Mouse (Mus musculus) kidney, embryonic 15.5 days (tissue): ENCODE data around the gene Alas2. TPM values are rescaled to one million over a fixed set of nuclear protein-coding genes. Genes with fewer than 3 reads are reported as not detected.

Experiments used
- ATAC-seq: fragments of 200-750 bp; cut with Nextera tagmentation; replicated peaks from 2 replicates; pipeline ENCODE4 v1.8.0; 2017; ENCODE audit warnings: moderate TSS enrichment; ENCODE audit not compliant: low FRiP score
- H3K27ac ChIP-seq: fragments of 300-500 bp; sonication (generic); 2 replicates; pipeline ENCODE4 v1.5.1; 2015; ENCODE audit warnings: mild to moderate bottlenecking, inconsistent platforms
- H3K27me3 ChIP-seq: fragments of 300-500 bp; sonication (generic); 2 replicates; pipeline ENCODE4 v1.6.1; 2015; ENCODE audit warnings: inconsistent platforms
- H3K36me3 ChIP-seq: fragments of 300-500 bp; sonication (generic); 2 replicates; pipeline ENCODE4 v1.6.1; 2015; ENCODE audit warnings: inconsistent platforms
- H3K4me1 ChIP-seq: fragments of 300-500 bp; sonication (generic); 2 replicates; pipeline ENCODE4 v1.6.1; 2015; ENCODE audit warnings: inconsistent platforms
- H3K4me2 ChIP-seq: fragments of 300-500 bp; sonication (generic); 2 replicates; pipeline ENCODE4 v1.6.1; 2015; ENCODE audit warnings: moderate library complexity, mild to moderate bottlenecking, inconsistent platforms
- H3K4me3 ChIP-seq: fragments of 300-500 bp; sonication (generic); replicated peaks from 2 replicates; pipeline ENCODE4 v1.5.1; 2015; ENCODE audit warnings: mild to moderate bottlenecking, inconsistent platforms
- H3K9ac ChIP-seq: fragments of 300-500 bp; sonication (generic); 2 replicates; pipeline ENCODE4 v1.6.1; 2015; ENCODE audit warnings: mild to moderate bottlenecking, inconsistent platforms
- H3K9me3 ChIP-seq: fragments of 300-500 bp; sonication (generic); replicated peaks from 2 replicates; pipeline ENCODE4 v1.6.1; 2016; ENCODE audit warnings: inconsistent platforms
- WGBS: fragments of 180-500 bp; shearing (Covaris S2); methylation state at CpG from one replicate; pipeline ENCODE4 v1.1.7; 2015; ENCODE audit warnings: mixed read lengths; 5-methylcytosine and 5-hydroxymethylcytosine counted together
- polyA plus RNA-seq: library from polyadenylated mRNA; unstranded; fragments of >200 nt; fragmentation: Nextera tagmentation; extraction: Ambion mirVana; gene quantifications from 2 replicates; pipeline ENCODE4 v1.2.1, GENCODE M21; 2015

Gene Alas2
- 70.4 and 86.5 TPM in 2 replicates for polyA plus RNA-seq

- Histone ChIP-seq H3K27ac (no peak within 1 kb of the TSS), H3K9me3 (no peaks in the 10 kb centered on the region), H3K4me3 (no peak within 1 kb of the TSS), H3K27me3 (peaks cover 16% of the 10 kb centered on the region), H3K4me1 (no peaks in the 10 kb centered on the region), H3K36me3 (peaks cover 12% of the 10 kb centered on the region), H3K9ac (no peak within 1 kb of the TSS), H3K4me2 (no peak within 1 kb of the TSS)
- no peak for ATAC-seq
- WGBS: 42% methylated on average over 5 of the region's 5 CpGs
Measured at GRCm38 (mm10) chrX:150547239-150547638, at the start of gene Alas2. Gene Alas2, plus strand, starts transcription at chrX:150547375.

- Histone ChIP-seq H3K27me3 (0 out of 2 replicates have a peak, but pooled peaks cover 2% of the 10 kb centered on the region), H3K9me3 (no peaks in the 10 kb centered on the region), H3K27ac (no peak overlapping the region), H3K4me3 (no peak overlapping the region), H3K9ac (no peak overlapping the region), H3K4me2 (no peak overlapping the region), H3K4me1 (no peaks in the 10 kb centered on the region), H3K36me3 (no peaks in the 10 kb centered on the region)
- WGBS: 93% methylated on average over 6 of the region's 6 CpGs
- ATAC-seq: no peak
Measured at GRCm38 (mm10) chrX:150508696-150509095, 38.5 kb upstream of the Alas2 start.

- 0 out of 2 replicates have a peak, but pooled peaks cover 2% of the 10 kb centered on the region for H3K27me3 ChIP-seq
- no peak overlapping the region for H3K27ac ChIP-seq
- no peak overlapping the region for H3K9ac ChIP-seq
- no peaks in the 10 kb centered on the region for H3K36me3 ChIP-seq
- no peaks in the 10 kb centered on the region for H3K9me3 ChIP-seq
- no peaks in the 10 kb centered on the region for H3K4me1 ChIP-seq
- H3K4me2 ChIP-seq: no peak overlapping the region
- ATAC-seq: no peak
- no peak overlapping the region for H3K4me3 ChIP-seq
- 56% methylated on average over 4 of the region's 4 CpGs for WGBS
Measured at GRCm38 (mm10) chrX:150510631-150511030, 36.5 kb upstream of the Alas2 start.

GRCm38 (mm10) chrX:150511274-150511673, 35.9 kb upstream of the Alas2 start:
- H3K4me3 ChIP-seq: no peak overlapping the region
- H3K36me3 ChIP-seq: no peaks in the 10 kb centered on the region
- no peak overlapping the region for H3K4me2 ChIP-seq
- no peaks in the 10 kb centered on the region for H3K4me1 ChIP-seq
- no peak overlapping the region for H3K27ac ChIP-seq
- H3K9ac ChIP-seq: no peak overlapping the region
- H3K27me3 ChIP-seq: 0 out of 2 replicates have a peak, but pooled peaks cover 2% of the 10 kb centered on the region
- H3K9me3 ChIP-seq: no peaks in the 10 kb centered on the region
- 76% methylated on average over 6 of the region's 6 CpGs for WGBS
- ATAC-seq: no peak

- Histone ChIP-seq H3K9ac (no peak overlapping the region), H3K4me2 (no peak overlapping the region), H3K4me1 (no peaks in the 10 kb centered on the region), H3K27me3 (0 out of 2 replicates have a peak, but pooled peaks cover 2% of the 10 kb centered on the region), H3K4me3 (no peak overlapping the region), H3K9me3 (no peaks in the 10 kb centered on the region), H3K36me3 (no peaks in the 10 kb centered on the region), H3K27ac (no peak overlapping the region)
- WGBS: 85% methylated on average over 1 of the region's 1 CpGs
- no peak for ATAC-seq
Measured at GRCm38 (mm10) chrX:150514127-150514526, 33.0 kb upstream of the Alas2 start.

- ATAC-seq: no peak
- Histone ChIP-seq H3K9me3 (no peaks in the 10 kb centered on the region), H3K9ac (no peak overlapping the region), H3K4me2 (no peak overlapping the region), H3K4me1 (no peaks in the 10 kb centered on the region), H3K36me3 (no peaks in the 10 kb centered on the region), H3K4me3 (no peak overlapping the region), H3K27me3 (0 out of 2 replicates have a peak, but pooled peaks cover 2% of the 10 kb centered on the region), H3K27ac (no peak overlapping the region)
Measured at GRCm38 (mm10) chrX:150516015-150516414, 31.2 kb upstream of the Alas2 start.

- H3K4me2 ChIP-seq: no peak overlapping the region
- no peak overlapping the region for H3K9ac ChIP-seq
- H3K4me1 ChIP-seq: no peaks in the 10 kb centered on the region
- no peak for ATAC-seq
- WGBS: 79% methylated on average over 1 of the region's 1 CpGs
- H3K36me3 ChIP-seq: no peaks in the 10 kb centered on the region
- 0 out of 2 replicates have a peak, but pooled peaks cover 2% of the 10 kb centered on the region for H3K27me3 ChIP-seq
- H3K27ac ChIP-seq: no peak overlapping the region
- no peaks in the 10 kb centered on the region for H3K9me3 ChIP-seq
- H3K4me3 ChIP-seq: no peak overlapping the region
Measured at GRCm38 (mm10) chrX:150516477-150516876, 30.7 kb upstream of the Alas2 start.

GRCm38 (mm10) chrX:150540111-150540510, 7.1 kb upstream of the Alas2 start:
- no peak overlapping the region for H3K27ac ChIP-seq
- no peak overlapping the region for H3K4me3 ChIP-seq
- no peaks in the 10 kb centered on the region for H3K4me1 ChIP-seq
- 89% methylated on average over 2 of the region's 2 CpGs for WGBS
- ATAC-seq: no peak
- H3K27me3 ChIP-seq: 0 out of 2 replicates have a peak, but pooled peaks cover 7% of the 10 kb centered on the region
- H3K36me3 ChIP-seq: 0 out of 2 replicates have a peak, but pooled peaks cover 3% of the 10 kb centered on the region
- no peaks in the 10 kb centered on the region for H3K9me3 ChIP-seq
- no peak overlapping the region for H3K4me2 ChIP-seq
- H3K9ac ChIP-seq: no peak overlapping the region

- H3K36me3 ChIP-seq: 0 out of 2 replicates have a peak, but pooled peaks cover 3% of the 10 kb centered on the region
- no peak overlapping the region for H3K4me3 ChIP-seq
- H3K9ac ChIP-seq: no peak overlapping the region
- no peaks in the 10 kb centered on the region for H3K9me3 ChIP-seq
- no peaks in the 10 kb centered on the region for H3K4me1 ChIP-seq
- no peak for ATAC-seq
- H3K4me2 ChIP-seq: no peak overlapping the region
- H3K27me3 ChIP-seq: 0 out of 2 replicates have a peak, but pooled peaks cover 7% of the 10 kb centered on the region
- no peak overlapping the region for H3K27ac ChIP-seq
Measured at GRCm38 (mm10) chrX:150541684-150542083, 5.5 kb upstream of the Alas2 start.

- H3K4me2 ChIP-seq: no peak overlapping the region
- ATAC-seq: peak; percentile 79
- no peaks in the 10 kb centered on the region for H3K4me1 ChIP-seq
- no peak overlapping the region for H3K27ac ChIP-seq
- peaks cover 17% of the 10 kb centered on the region for H3K27me3 ChIP-seq
- no peaks in the 10 kb centered on the region for H3K9me3 ChIP-seq
- no peak overlapping the region for H3K9ac ChIP-seq
- WGBS: 80% methylated on average over 3 of the region's 3 CpGs
- no peak overlapping the region for H3K4me3 ChIP-seq
- peaks cover 16% of the 10 kb centered on the region for H3K36me3 ChIP-seq
Measured at GRCm38 (mm10) chrX:150549639-150550038, 2.5 kb downstream of the Alas2 start.

GRCm38 (mm10) chrX:150551986-150552385, 4.8 kb downstream of the Alas2 start:
- no peak for ATAC-seq
- 92% methylated on average over 2 of the region's 2 CpGs for WGBS

GRCm38 (mm10) chrX:150554032-150554431, 6.9 kb downstream of the Alas2 start:
- Histone ChIP-seq H3K9me3 (no peaks in the 10 kb centered on the region), H3K27ac (no peak overlapping the region), H3K9ac (no peak overlapping the region), H3K4me1 (no peaks in the 10 kb centered on the region), H3K27me3 (peaks cover 24% of the 10 kb centered on the region), H3K36me3 (peaks cover 16% of the 10 kb centered on the region), H3K4me3 (no peak overlapping the region), H3K4me2 (no peak overlapping the region)
- no peak for ATAC-seq
- WGBS: 74% methylated on average over 3 of the region's 3 CpGs

More at GRCm38 (mm10) chrX:150551986-150552385, 4.8 kb downstream of the Alas2 start:
- no peak overlapping the region for H3K27ac ChIP-seq
- H3K9ac ChIP-seq: no peak overlapping the region
- peaks cover 24% of the 10 kb centered on the region for H3K27me3 ChIP-seq
- H3K4me3 ChIP-seq: no peak overlapping the region
- H3K9me3 ChIP-seq: no peaks in the 10 kb centered on the region
- H3K4me1 ChIP-seq: no peaks in the 10 kb centered on the region
- H3K4me2 ChIP-seq: no peak overlapping the region
- peaks cover 16% of the 10 kb centered on the region for H3K36me3 ChIP-seq
